Mouse (Mus musculus): ENCODE measurements around the gene Sirt7. TPM values are rescaled to one million over a fixed set of nuclear protein-coding genes. Genes with fewer than 3 reads are reported as not detected.
A peak's percentile ranks its signal among the peaks of the same experiment; 100 is the strongest.
"Not testable (repeated sequence)": the region's sequence is repeated elsewhere in the genome, so short reads cannot be mapped to it uniquely, and the experiment has no call there.

The Sirt7 gene
- total RNA-seq, 2 experiments from 2014 or later = 24.2 to 60.4 TPM

- ATAC-seq (replicated peaks; ENCODE audit: poor library complexity) = 0 out of 2 replicates have a peak, but pooled peaks have one; percentile 4
Observed at GRCm38 (mm10) chr11:120597240-120598235, 27.5 kb downstream of the Sirt7 start.

- peak; percentile 81 for ATAC-seq (replicated peaks; ENCODE audit: poor library complexity)
Observed at GRCm38 (mm10) chr11:120588531-120588930, 36.5 kb downstream of the Sirt7 start.

- ATAC-seq (replicated peaks; ENCODE audit: poor library complexity) = no peak
Observed at GRCm38 (mm10) chr11:120583937-120584336, 41.1 kb downstream of the Sirt7 start.

GRCm38 (mm10) chr11:120582982-120583293, 42.1 kb downstream of the Sirt7 start:
- not testable (repeated sequence) for ATAC-seq (replicated peaks; ENCODE audit: poor library complexity)

- peak; percentile 40 for ATAC-seq (replicated peaks; ENCODE audit: poor library complexity)
Observed at GRCm38 (mm10) chr11:120582268-120582981, 42.6 kb downstream of the Sirt7 start.

- ATAC-seq (replicated peaks; ENCODE audit: poor library complexity) = peak; percentile 50
Observed at GRCm38 (mm10) chr11:120581490-120582267, 43.4 kb downstream of the Sirt7 start, which contains the start of gene Arhgdia. Gene Arhgdia (minus strand): TSS chr11:120581624.

GRCm38 (mm10) chr11:120580871-120581331, 44.1 kb downstream of the Sirt7 start:
- ATAC-seq (replicated peaks; ENCODE audit: poor library complexity) = 0 out of 2 replicates have a peak, but pooled peaks have one; percentile 15

- ATAC-seq (replicated peaks; ENCODE audit: poor library complexity) = no peak
Observed at GRCm38 (mm10) chr11:120580190-120580589, 44.9 kb downstream of the Sirt7 start.

- peak; percentile 36 for ATAC-seq (replicated peaks; ENCODE audit: poor library complexity)
Observed at GRCm38 (mm10) chr11:120579316-120580107, 45.5 kb downstream of the Sirt7 start.

- no peak for ATAC-seq (replicated peaks; ENCODE audit: poor library complexity)
Observed at GRCm38 (mm10) chr11:120578694-120579243, 46.3 kb downstream of the Sirt7 start.

- ATAC-seq (replicated peaks; ENCODE audit: poor library complexity) = no peak
Observed at GRCm38 (mm10) chr11:120578024-120578693, 46.9 kb downstream of the Sirt7 start.

- no peak for ATAC-seq (replicated peaks; ENCODE audit: poor library complexity)
Observed at GRCm38 (mm10) chr11:120577211-120578023, 47.6 kb downstream of the Sirt7 start.

GRCm38 (mm10) chr11:120576365-120576981, 48.6 kb downstream of the Sirt7 start:
- no peak for ATAC-seq (replicated peaks; ENCODE audit: poor library complexity)

- ATAC-seq (replicated peaks; ENCODE audit: poor library complexity) = no peak
Observed at GRCm38 (mm10) chr11:120575940-120576339, 49.1 kb downstream of the Sirt7 start.

GRCm38 (mm10) chr11:120575046-120575445, 50.0 kb downstream of the Sirt7 start:
- ATAC-seq (replicated peaks; ENCODE audit: poor library complexity) = no peak

- no peak for ATAC-seq (replicated peaks; ENCODE audit: poor library complexity)
Observed at GRCm38 (mm10) chr11:120574278-120574600, 50.8 kb downstream of the Sirt7 start.

- ATAC-seq (replicated peaks; ENCODE audit: poor library complexity) = no peak
Observed at GRCm38 (mm10) chr11:120573585-120574277, 51.3 kb downstream of the Sirt7 start.

All from megakaryocyte progenitor cell, adult 5-6 weeks (primary cell).